ENCODE assay signal across 19 mouse cellular contexts in the genomic region with DNA sequence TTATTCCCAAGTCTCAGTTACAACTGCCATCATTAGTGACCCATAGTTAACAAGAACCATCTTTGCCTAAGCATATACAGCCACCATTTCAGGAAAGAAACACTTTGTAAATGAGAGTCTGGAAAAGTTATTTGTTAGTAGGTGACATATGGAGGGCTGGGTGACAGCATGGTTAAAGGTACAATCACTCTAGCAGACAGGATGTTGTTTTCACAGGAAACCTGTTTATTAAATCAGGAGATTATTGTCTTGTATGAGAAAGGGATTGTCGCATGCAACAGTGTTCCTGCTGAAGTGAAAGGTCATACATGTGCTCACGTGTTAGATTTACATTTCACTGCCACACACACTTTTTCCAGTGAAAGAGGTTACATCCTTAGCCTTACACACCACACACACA.
DNase-seq lines count a peak whose midpoint lies in the region; ATAC-seq and TF ChIP-seq lines count a peak whose summit lies in the region.
"Had no signal": no experiment of that assay in that cellular context is flagged by ENCODE, and none has a peak within 500 bp of the region (broad histone marks: within the 10 kb centered on the region; RNA-seq: fewer than 3 reads in every experiment).

No protein-coding gene starts in this region.

- no peak for DNase-seq in heart, adult 2 months
- DNase-seq in heart, adult 11 months, result no peak
- DNase-seq in gastrocnemius, adult 18-20 months (ENCODE audit: low spot score), result no peak
- DNase-seq in forebrain, embryonic 14.5 days (ENCODE audit: low spot score), result no peak
- DNase-seq: adrenal gland, postnatal 25 days; B cell, adult 2 months; cerebellum, adult 8-10 months; cerebellum, postnatal 14 days; embryo, embryonic 11 days; gastrocnemius, postnatal 25 days had no signal

- no peaks in the 10 kb centered on the region for H3K27me3 ChIP-seq in heart, adult 2 months (ENCODE audit: control insufficient read depth, insufficient read depth, low read length)
- no peaks in the 10 kb centered on the region for H3K27me3 ChIP-seq in neural tube, embryonic 12.5 days (replicated peaks)
- H3K27me3 ChIP-seq in neural tube, embryonic 15.5 days (replicated peaks), result no peaks in the 10 kb centered on the region
- no peaks in the 10 kb centered on the region for H3K27me3 ChIP-seq in forebrain, embryonic 14.5 days (replicated peaks; ENCODE audit: control insufficient read depth, insufficient read depth, low read length)
- H3K27me3 ChIP-seq: embryonic facial prominence, embryonic 15.5 days; Patski had no signal

- peaks cover 2% of the 10 kb centered on the region; the same call in 1 of the 2 replicates for H3K36me3 ChIP-seq in heart, adult 2 months (ENCODE audit: control insufficient read depth, insufficient read depth, low read length)
- H3K36me3 ChIP-seq in neural tube, embryonic 12.5 days, result no peaks in the 10 kb centered on the region
- no peaks in the 10 kb centered on the region for H3K36me3 ChIP-seq in neural tube, embryonic 15.5 days
- H3K36me3 ChIP-seq in forebrain, embryonic 14.5 days (ENCODE audit: control insufficient read depth, insufficient read depth, low read length), result no peaks in the 10 kb centered on the region
- H3K36me3 ChIP-seq: embryonic facial prominence, embryonic 15.5 days; hindbrain, embryonic 10.5 days had no signal

- H3K4me1 ChIP-seq in heart, adult 2 months (ENCODE audit: control insufficient read depth, insufficient read depth, low read length), result peaks cover 8% of the 10 kb centered on the region
- peaks cover 33% of the 10 kb centered on the region for H3K4me1 ChIP-seq in neural tube, embryonic 12.5 days
- peaks cover 27% of the 10 kb centered on the region for H3K4me1 ChIP-seq in neural tube, embryonic 15.5 days
- peaks cover 25% of the 10 kb centered on the region for H3K4me1 ChIP-seq in embryonic fibroblast, embryonic 13.5 days (ENCODE audit: control insufficient read depth, insufficient read depth, low read length)
- peaks cover 18% of the 10 kb centered on the region for H3K4me1 ChIP-seq in forebrain, embryonic 14.5 days (ENCODE audit: control insufficient read depth, insufficient read depth, low read length)
- H3K4me1 ChIP-seq: hindbrain, embryonic 10.5 days had no signal

- no peaks in the 10 kb centered on the region for H3K9me3 ChIP-seq in neural tube, embryonic 12.5 days
- H3K9me3 ChIP-seq in neural tube, embryonic 15.5 days (replicated peaks), result no peaks in the 10 kb centered on the region
- no peaks in the 10 kb centered on the region for H3K9me3 ChIP-seq in forebrain, embryonic 14.5 days (replicated peaks; ENCODE audit: control insufficient read depth, low read length)
- H3K9me3 ChIP-seq: embryonic facial prominence, embryonic 15.5 days; hindbrain, embryonic 10.5 days had no signal

- no peak for TF ChIP-seq CTCF in heart, adult 2 months (IDR thresholded peaks at IDR 0.05)
- no peak for TF ChIP-seq CTCF in embryonic fibroblast, embryonic 13.5 days (IDR thresholded peaks at IDR 0.05; ENCODE audit: borderline replicate concordance, insufficient read depth, low read length)

- TF ChIP-seq EP300 in heart, adult 2 months (IDR thresholded peaks at IDR 0.05; ENCODE audit: insufficient read depth, low read depth, low read length), result no peak

- H3K4me3 ChIP-seq in heart, adult 2 months, result no peak overlapping the region
- no peak overlapping the region for H3K4me3 ChIP-seq in neural tube, embryonic 12.5 days
- no peak overlapping the region for H3K4me3 ChIP-seq in neural tube, embryonic 15.5 days (replicated peaks)
- H3K4me3 ChIP-seq in embryonic fibroblast, embryonic 13.5 days (ENCODE audit: insufficient read depth, low read length), result no peak overlapping the region
- H3K4me3 ChIP-seq in forebrain, embryonic 14.5 days (ENCODE audit: low read depth, low read length), result no peak overlapping the region
- H3K4me3 ChIP-seq: embryonic facial prominence, embryonic 15.5 days; hindbrain, embryonic 10.5 days had no signal

- H3K79me2 ChIP-seq in heart, adult 2 months (replicated peaks; ENCODE audit: control insufficient read depth, insufficient read depth, low read length), result no peaks in the 10 kb centered on the region

- no peak overlapping the region for H3K4me2 ChIP-seq in neural tube, embryonic 12.5 days (replicated peaks)
- H3K4me2 ChIP-seq in neural tube, embryonic 15.5 days, result no peak overlapping the region
- H3K4me2 ChIP-seq in forebrain, embryonic 14.5 days (ENCODE audit: low read length), result no peak overlapping the region
- H3K4me2 ChIP-seq: embryonic facial prominence, embryonic 15.5 days; heart, embryonic 11.5 days had no signal

- peak overlapping the region; percentile 10; the same call in 1 of the 2 replicates for H3K27ac ChIP-seq in heart, adult 2 months
- 0 out of 2 replicates have a peak overlapping the region, but pooled peaks have one; percentile 7 for H3K27ac ChIP-seq in neural tube, embryonic 12.5 days
- no peak overlapping the region for H3K27ac ChIP-seq in neural tube, embryonic 15.5 days (replicated peaks)
- peak overlapping the region; percentile 59 for H3K27ac ChIP-seq in embryonic fibroblast, embryonic 13.5 days (ENCODE audit: insufficient read depth, low read length)
- no peak overlapping the region for H3K27ac ChIP-seq in forebrain, embryonic 14.5 days (ENCODE audit: low read depth, low read length)
- H3K27ac ChIP-seq: embryonic facial prominence, embryonic 15.5 days; hindbrain, embryonic 10.5 days; hindbrain, embryonic 14.5 days had no signal

- TF ChIP-seq POLR2A in heart, adult 2 months (IDR thresholded peaks at IDR 0.05; ENCODE audit: insufficient read depth, low read depth, low read length), result no peak
- TF ChIP-seq POLR2A in embryonic fibroblast, embryonic 13.5 days (IDR thresholded peaks at IDR 0.05; ENCODE audit: low read depth, low read length), result no peak

- no peak for ATAC-seq in neural tube, embryonic 12.5 days (ENCODE audit: low FRiP score, low read depth)
- ATAC-seq in neural tube, embryonic 15.5 days (ENCODE audit: low FRiP score), result no peak
- ATAC-seq in forebrain, embryonic 14.5 days, result no peak
- ATAC-seq: forebrain, embryonic 16.5 days; Patski had no signal

- WGBS in heart, adult 2 months, result 41% methylated on average over 2 of the region's 2 CpGs
- WGBS in neural tube, embryonic 12.5 days, result 63% methylated on average over 2 of the region's 2 CpGs
- 66% methylated on average over 2 of the region's 2 CpGs for WGBS in neural tube, embryonic 15.5 days
- WGBS in forebrain, embryonic 14.5 days, result 89% methylated on average over 2 of the region's 2 CpGs

- intact Hi-C loops in heart, adult 2 months (cut with DNase I), result loop anchor here (10.0 kb wide), 1 partner anchor 257 kb away; no protein-coding TSS in a partner anchor

- no peak overlapping the region for H3K9ac ChIP-seq in heart, adult 2 months (ENCODE audit: low read depth, low read length)
- H3K9ac ChIP-seq in neural tube, embryonic 12.5 days, result no peak overlapping the region
- H3K9ac ChIP-seq in neural tube, embryonic 15.5 days (replicated peaks), result no peak overlapping the region
- H3K9ac ChIP-seq in forebrain, embryonic 14.5 days (ENCODE audit: low read length), result no peak overlapping the region
- H3K9ac ChIP-seq: embryonic facial prominence, embryonic 15.5 days; hindbrain, embryonic 14.5 days had no signal

Comparison
In these comparisons a context has a peak if more than half of its experiments do, and no peak if none do; other contexts are left out.
1. H3K27ac ChIP-seq: peak in heart, adult 2 months (single experiment), neural tube, embryonic 12.5 days (single experiment) and embryonic fibroblast, embryonic 13.5 days (single experiment); none in neural tube, embryonic 15.5 days (single experiment) and forebrain, embryonic 14.5 days (single experiment).